Comparison of ENCODE assay signal across 9 mouse cellular contexts in genomic region chr7:31082831-31083588, GRCm38 (mm10). TPM values are rescaled to one million over a fixed set of nuclear protein-coding genes. Genes with fewer than 3 reads are reported as not detected.
DNase-seq lines count a peak whose midpoint lies in the region; ATAC-seq and TF ChIP-seq lines count a peak whose summit lies in the region.
"Had no signal": no experiment of that assay in that cellular context is flagged by ENCODE, and none has a peak within 500 bp of the region (broad histone marks: within the 10 kb centered on the region; RNA-seq: fewer than 3 reads in every experiment).

No protein-coding gene starts in this region.

- H3K27me3 ChIP-seq in liver, adult 2 months (ENCODE audit: control insufficient read depth, insufficient read depth, low read length) = no peaks in the 10 kb centered on the region
- no peaks in the 10 kb centered on the region for H3K27me3 ChIP-seq in embryonic facial prominence, embryonic 14.5 days (replicated peaks; ENCODE audit: control insufficient read depth, insufficient read depth, low read length)
- no peaks in the 10 kb centered on the region for H3K27me3 ChIP-seq in hindbrain, embryonic 16.5 days (replicated peaks; ENCODE audit: control insufficient read depth, insufficient read depth, low read length)
- no peaks in the 10 kb centered on the region for H3K27me3 ChIP-seq in midbrain, embryonic 12.5 days
- H3K27me3 ChIP-seq in forebrain, embryonic 12.5 days = 0 out of 2 replicates have a peak, but pooled peaks cover 4% of the 10 kb centered on the region

- no peaks in the 10 kb centered on the region for H3K9me3 ChIP-seq in embryonic facial prominence, embryonic 14.5 days (ENCODE audit: control insufficient read depth, low read length)
- H3K9me3 ChIP-seq in hindbrain, embryonic 16.5 days (ENCODE audit: control insufficient read depth, low read length) = no peaks in the 10 kb centered on the region
- H3K9me3 ChIP-seq in midbrain, embryonic 12.5 days = no peaks in the 10 kb centered on the region
- no peaks in the 10 kb centered on the region for H3K9me3 ChIP-seq in forebrain, embryonic 12.5 days

- no peak overlapping the region for H3K4me3 ChIP-seq in liver, adult 2 months (ENCODE audit: insufficient read depth, low read depth, low read length)
- H3K4me3 ChIP-seq in embryonic facial prominence, embryonic 14.5 days (ENCODE audit: low read depth, low read length) = no peak overlapping the region
- no peak overlapping the region for H3K4me3 ChIP-seq in hindbrain, embryonic 16.5 days (ENCODE audit: low read length)
- no peak overlapping the region for H3K4me3 ChIP-seq in midbrain, embryonic 12.5 days
- H3K4me3 ChIP-seq in forebrain, embryonic 12.5 days (replicated peaks) = no peak overlapping the region

- no peak overlapping the region for H3K9ac ChIP-seq in liver, adult 2 months (ENCODE audit: low read depth, low read length)
- H3K9ac ChIP-seq in embryonic facial prominence, embryonic 14.5 days (ENCODE audit: low read depth, low read length) = 0 out of 2 replicates have a peak overlapping the region, but pooled peaks have one; percentile 5
- H3K9ac ChIP-seq in hindbrain, embryonic 16.5 days (ENCODE audit: low read depth, low read length) = 0 out of 2 replicates have a peak overlapping the region, but pooled peaks have one; percentile 13
- H3K9ac ChIP-seq in midbrain, embryonic 12.5 days (replicated peaks) = no peak overlapping the region
- no peak overlapping the region for H3K9ac ChIP-seq in forebrain, embryonic 12.5 days

- TF ChIP-seq POLR2A in liver, adult 2 months (IDR thresholded peaks at IDR 0.05; ENCODE audit: extremely low read depth, insufficient read depth, low read length) = no peak

- peak overlapping the region; percentile 56 for H3K27ac ChIP-seq in liver, adult 2 months (replicated peaks; ENCODE audit: insufficient read depth, low read depth, low read length)
- H3K27ac ChIP-seq in embryonic facial prominence, embryonic 14.5 days (replicated peaks; ENCODE audit: low read depth, low read length) = peak overlapping the region; percentile 68
- H3K27ac ChIP-seq in hindbrain, embryonic 16.5 days (ENCODE audit: low read depth, low read length) = no peak overlapping the region; the same call in 1 of the 2 replicates
- no peak overlapping the region for H3K27ac ChIP-seq in midbrain, embryonic 12.5 days (replicated peaks)
- H3K27ac ChIP-seq in forebrain, embryonic 12.5 days = no peak overlapping the region

- peak; percentile 49; the same call in 1 of the 2 replicates for ATAC-seq in cerebellum, adult (ENCODE audit: insufficient number of reproducible peaks, low FRiP score, low TSS enrichment)
- peak; percentile 34; the same call in 1 of the 2 replicates for ATAC-seq in embryonic facial prominence, embryonic 14.5 days (ENCODE audit: low read depth)
- 0 out of 2 replicates have a peak, but pooled peaks have one; percentile 15 for ATAC-seq in hindbrain, embryonic 16.5 days
- 0 out of 2 replicates have a peak, but pooled peaks have one; percentile 36 for ATAC-seq in midbrain, embryonic 12.5 days (ENCODE audit: low FRiP score, low read depth)
- ATAC-seq in CD4-positive, CD25-positive, alpha-beta regulatory T cell, adult 4 months = no peak
- ATAC-seq in forebrain, embryonic 12.5 days (ENCODE audit: low FRiP score) = no peak

- H3K4me1 ChIP-seq in liver, adult 2 months (ENCODE audit: control insufficient read depth, insufficient read depth, low read length) = peaks cover 30% of the 10 kb centered on the region
- H3K4me1 ChIP-seq in embryonic facial prominence, embryonic 14.5 days (ENCODE audit: control insufficient read depth, insufficient read depth, low read length) = peaks cover 15% of the 10 kb centered on the region
- H3K4me1 ChIP-seq in hindbrain, embryonic 16.5 days (ENCODE audit: control insufficient read depth, insufficient read depth, low read depth, low read length) = peaks cover 4% of the 10 kb centered on the region
- H3K4me1 ChIP-seq in midbrain, embryonic 12.5 days = peaks cover 9% of the 10 kb centered on the region
- peaks cover 15% of the 10 kb centered on the region for H3K4me1 ChIP-seq in forebrain, embryonic 12.5 days

- peak; percentile 91 for DNase-seq in liver, adult 2 months (ENCODE audit: extremely low read depth, low read depth, low spot score)
- no peak for DNase-seq in liver
- no peak for DNase-seq in embryonic facial prominence, embryonic 14.5 days (ENCODE audit: low spot score)

- no peak for TF ChIP-seq CTCF in liver, adult 2 months (IDR thresholded peaks at IDR 0.05; ENCODE audit: low read depth, low read length)

- no peaks in the 10 kb centered on the region for H3K36me3 ChIP-seq in liver, adult 2 months (ENCODE audit: control insufficient read depth, insufficient read depth, low read length)
- H3K36me3 ChIP-seq in embryonic facial prominence, embryonic 14.5 days (ENCODE audit: control insufficient read depth, insufficient read depth, low read length) = no peaks in the 10 kb centered on the region
- no peaks in the 10 kb centered on the region for H3K36me3 ChIP-seq in hindbrain, embryonic 16.5 days (ENCODE audit: control insufficient read depth, insufficient read depth, low read length)
- no peaks in the 10 kb centered on the region for H3K36me3 ChIP-seq in midbrain, embryonic 12.5 days
- H3K36me3 ChIP-seq in forebrain, embryonic 12.5 days (replicated peaks) = no peaks in the 10 kb centered on the region

- 37% methylated on average over 14 of the region's 14 CpGs for WGBS in liver, adult 2 months
- WGBS in embryonic facial prominence, embryonic 14.5 days = 42% methylated on average over 14 of the region's 14 CpGs
- 57% methylated on average over 14 of the region's 14 CpGs for WGBS in hindbrain, embryonic 16.5 days
- 59% methylated on average over 14 of the region's 14 CpGs for WGBS in midbrain, embryonic 12.5 days
- WGBS in forebrain, embryonic 12.5 days = 69% methylated on average over 14 of the region's 14 CpGs

- no peak overlapping the region for H3K4me2 ChIP-seq in embryonic facial prominence, embryonic 14.5 days (ENCODE audit: low read depth, low read length)
- H3K4me2 ChIP-seq in hindbrain, embryonic 16.5 days (ENCODE audit: low read length) = no peak overlapping the region
- H3K4me2 ChIP-seq in midbrain, embryonic 12.5 days (replicated peaks) = no peak overlapping the region
- no peak overlapping the region for H3K4me2 ChIP-seq in forebrain, embryonic 12.5 days

- H3K79me2 ChIP-seq in liver, adult 2 months (ENCODE audit: control insufficient read depth, insufficient read depth, low read length) = no peaks in the 10 kb centered on the region

RNA-seq across cellular contexts. Expression of gene Fxyd3, which starts 6.5 kb away (rescaled TPM):
- total RNA-seq in liver, adult 2 months (2014; rRNA removed) = 0.27 and 0.46 TPM in 2 replicates
- polyA plus RNA-seq in liver, adult 2 months (2012; rRNA removed) = 0.50 and 0.83 TPM in 2 replicates
- polyA plus RNA-seq in embryonic facial prominence, embryonic 14.5 days (2014; fragmentation: Nextera tagmentation; extraction: Ambion mirVana) = 48.8 and 71.7 TPM in 2 replicates
- 0.43 and 0.95 TPM in 2 replicates for polyA plus RNA-seq in hindbrain, embryonic 16.5 days (2015; fragmentation: Nextera tagmentation; extraction: Ambion mirVana)
- polyA plus RNA-seq in midbrain, embryonic 12.5 days (2016; fragmentation: Nextera tagmentation; extraction: Ambion mirVana) = 1.4 and 1.7 TPM in 2 replicates
- polyA plus RNA-seq in CD4-positive, CD25-positive, alpha-beta regulatory T cell, adult 4 months (2017; shearing (Covaris generic)) = under 1 TPM in 1 of 2 experiments, not detected in 1; 0.27 TPM
- polyA plus RNA-seq in forebrain, embryonic 12.5 days (2016; fragmentation: Nextera tagmentation; extraction: Ambion mirVana) = 1.1 and 1.3 TPM in 2 replicates
- total RNA-seq: hematopoietic stem cell, adult 5-6 weeks had no signal

RNA-seq across cellular contexts. Expression of gene Lgi4, which starts 23.9 kb away (rescaled TPM):
- total RNA-seq in liver, adult 2 months (2014; rRNA removed) = 0.07 and 0.18 TPM in 2 replicates
- 0.04 and 0.09 TPM in 2 replicates for polyA plus RNA-seq in liver, adult 2 months (2012; rRNA removed)
- 0.86 and 1.6 TPM in 2 replicates for polyA plus RNA-seq in embryonic facial prominence, embryonic 14.5 days (2014; fragmentation: Nextera tagmentation; extraction: Ambion mirVana)
- 0.50 and 0.65 TPM in 2 replicates for polyA plus RNA-seq in hindbrain, embryonic 16.5 days (2015; fragmentation: Nextera tagmentation; extraction: Ambion mirVana)
- 0.54 and 0.55 TPM in 2 replicates for polyA plus RNA-seq in midbrain, embryonic 12.5 days (2016; fragmentation: Nextera tagmentation; extraction: Ambion mirVana)
- not detected for polyA plus RNA-seq in CD4-positive, CD25-positive, alpha-beta regulatory T cell, adult 4 months (2017; shearing (Covaris generic))
- 0.29 and 0.37 TPM in 2 replicates for polyA plus RNA-seq in forebrain, embryonic 12.5 days (2016; fragmentation: Nextera tagmentation; extraction: Ambion mirVana)
- total RNA-seq: hematopoietic stem cell, adult 5-6 weeks had no signal

RNA-seq across cellular contexts. Expression of gene Fxyd1, which starts 26.0 kb away (rescaled TPM):
- total RNA-seq in liver, adult 2 months (2014; rRNA removed) = 127 and 154 TPM in 2 replicates
- 1,507 and 1,555 TPM in 2 replicates for polyA plus RNA-seq in liver, adult 2 months (2012; rRNA removed)
- polyA plus RNA-seq in embryonic facial prominence, embryonic 14.5 days (2014; fragmentation: Nextera tagmentation; extraction: Ambion mirVana) = 113 and 135 TPM in 2 replicates
- 69.4 and 89.9 TPM in 2 replicates for polyA plus RNA-seq in hindbrain, embryonic 16.5 days (2015; fragmentation: Nextera tagmentation; extraction: Ambion mirVana)
- polyA plus RNA-seq in midbrain, embryonic 12.5 days (2016; fragmentation: Nextera tagmentation; extraction: Ambion mirVana) = 8.9 and 10.3 TPM in 2 replicates
- polyA plus RNA-seq in CD4-positive, CD25-positive, alpha-beta regulatory T cell, adult 4 months (2017; shearing (Covaris generic)) = not detected
- 4.0 and 6.5 TPM in 2 replicates for polyA plus RNA-seq in forebrain, embryonic 12.5 days (2016; fragmentation: Nextera tagmentation; extraction: Ambion mirVana)

RNA-seq across cellular contexts. Expression of gene Fxyd7, which starts 31.7 kb away (rescaled TPM):
- 0.47 TPM in 1 of 2 replicates, not detected in the other for total RNA-seq in liver, adult 2 months (2014; rRNA removed)
- 0.40 and 0.92 TPM in 2 replicates for polyA plus RNA-seq in liver, adult 2 months (2012; rRNA removed)
- 37.0 and 40.9 TPM in 2 replicates for polyA plus RNA-seq in embryonic facial prominence, embryonic 14.5 days (2014; fragmentation: Nextera tagmentation; extraction: Ambion mirVana)
- 324 and 417 TPM in 2 replicates for polyA plus RNA-seq in hindbrain, embryonic 16.5 days (2015; fragmentation: Nextera tagmentation; extraction: Ambion mirVana)
- polyA plus RNA-seq in midbrain, embryonic 12.5 days (2016; fragmentation: Nextera tagmentation; extraction: Ambion mirVana) = 10.0 and 11.5 TPM in 2 replicates
- polyA plus RNA-seq in CD4-positive, CD25-positive, alpha-beta regulatory T cell, adult 4 months (2017; shearing (Covaris generic)) = not detected
- 10.5 and 14.3 TPM in 2 replicates for polyA plus RNA-seq in forebrain, embryonic 12.5 days (2016; fragmentation: Nextera tagmentation; extraction: Ambion mirVana)

RNA-seq across cellular contexts. Expression of gene Hpn, which starts 32.1 kb away (rescaled TPM):
- total RNA-seq in liver, adult 2 months (2014; rRNA removed) = 282 and 327 TPM in 2 replicates
- polyA plus RNA-seq in liver, adult 2 months (2012; rRNA removed) = 883 and 920 TPM in 2 replicates
- polyA plus RNA-seq in embryonic facial prominence, embryonic 14.5 days (2014; fragmentation: Nextera tagmentation; extraction: Ambion mirVana) = 4.4 and 4.9 TPM in 2 replicates
- polyA plus RNA-seq in hindbrain, embryonic 16.5 days (2015; fragmentation: Nextera tagmentation; extraction: Ambion mirVana) = 0.61 and 0.75 TPM in 2 replicates
- polyA plus RNA-seq in midbrain, embryonic 12.5 days (2016; fragmentation: Nextera tagmentation; extraction: Ambion mirVana) = 0.41 and 0.63 TPM in 2 replicates
- 10 to 100 TPM in 1 of 2 experiments, 1 to 10 TPM in 1; 6.0 to 12.2 TPM for polyA plus RNA-seq in CD4-positive, CD25-positive, alpha-beta regulatory T cell, adult 4 months (2017; shearing (Covaris generic))
- 0.49 and 0.67 TPM in 2 replicates for polyA plus RNA-seq in forebrain, embryonic 12.5 days (2016; fragmentation: Nextera tagmentation; extraction: Ambion mirVana)

Comparison
In these comparisons a context has a peak if more than half of its experiments do, and no peak if none do; other contexts are left out.
1. H3K27ac ChIP-seq: peak in liver, adult 2 months (single experiment) and embryonic facial prominence, embryonic 14.5 days (single experiment); none in hindbrain, embryonic 16.5 days (single experiment), midbrain, embryonic 12.5 days (single experiment) and forebrain, embryonic 12.5 days (single experiment).
2. H3K9ac ChIP-seq: peak in embryonic facial prominence, embryonic 14.5 days (single experiment) and hindbrain, embryonic 16.5 days (single experiment); none in liver, adult 2 months (single experiment), midbrain, embryonic 12.5 days (single experiment) and forebrain, embryonic 12.5 days (single experiment).
3. ATAC-seq: peak in cerebellum, adult (single experiment), embryonic facial prominence, embryonic 14.5 days (single experiment), hindbrain, embryonic 16.5 days (single experiment) and midbrain, embryonic 12.5 days (single experiment); none in CD4-positive, CD25-positive, alpha-beta regulatory T cell, adult 4 months (single experiment) and forebrain, embryonic 12.5 days (single experiment).
4. RNA of gene Fxyd3, which starts 6.5 kb away (polyA plus RNA-seq): 48.8 to 71.7 TPM in embryonic facial prominence, embryonic 14.5 days; 1.4 to 1.7 TPM in midbrain, embryonic 12.5 days, 1.1 to 1.3 TPM in forebrain, embryonic 12.5 days, 0.50 to 0.83 TPM in liver, adult 2 months, 0.43 to 0.95 TPM in hindbrain, embryonic 16.5 days and 0.27 TPM in CD4-positive, CD25-positive, alpha-beta regulatory T cell, adult 4 months; every median in the first group is over 10 times any median in the second.
5. RNA of gene Fxyd1, which starts 26.0 kb away (polyA plus RNA-seq): 1,507 to 1,555 TPM in liver, adult 2 months; 113 to 135 TPM in embryonic facial prominence, embryonic 14.5 days, 69.4 to 89.9 TPM in hindbrain, embryonic 16.5 days, 8.9 to 10.3 TPM in midbrain, embryonic 12.5 days, 4.0 to 6.5 TPM in forebrain, embryonic 12.5 days and not detected in CD4-positive, CD25-positive, alpha-beta regulatory T cell, adult 4 months; every median in the first group is over 10 times any median in the second.